Mouse (Mus musculus) thymus, adult 18-20 months (tissue): ENCODE measurements around the gene Dnal4.

Source experiments
- DNase-seq, 2 experiments: peaks; one replicate each; pipeline ENCODE4 v3.0.0; 2022; ENCODE audit warnings: mixed read lengths in 2 of 2

The Dnal4 gene

DNA sequence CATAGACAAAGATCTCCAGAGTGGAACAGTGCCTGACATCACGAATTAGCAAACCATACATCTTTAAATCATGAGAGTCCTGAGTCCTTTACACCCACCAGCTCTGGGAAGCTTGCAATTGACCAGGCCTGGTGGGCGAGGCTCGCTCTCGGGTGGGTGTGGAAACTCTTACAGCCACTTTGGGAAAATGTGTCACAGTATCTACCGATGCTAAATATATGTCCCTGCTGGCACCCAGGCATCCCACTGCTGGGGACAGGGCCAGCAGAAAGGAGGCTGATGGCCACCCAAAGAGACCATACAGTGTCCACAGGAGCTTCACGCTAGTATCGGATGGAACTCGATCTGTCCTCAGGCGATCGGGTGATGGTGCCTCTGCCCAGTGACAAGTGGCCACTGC is 20.9 kb upstream of the Dnal4 start:
- no peak for DNase-seq

- no peak for DNase-seq
These were observed 20.0 kb upstream of the Dnal4 start for GRCm38 (mm10) chr15:79797680-79798079.

- DNase-seq, result no peak
These were observed 19.4 kb upstream of the Dnal4 start for GRCm38 (mm10) chr15:79797096-79797495.

DNA sequence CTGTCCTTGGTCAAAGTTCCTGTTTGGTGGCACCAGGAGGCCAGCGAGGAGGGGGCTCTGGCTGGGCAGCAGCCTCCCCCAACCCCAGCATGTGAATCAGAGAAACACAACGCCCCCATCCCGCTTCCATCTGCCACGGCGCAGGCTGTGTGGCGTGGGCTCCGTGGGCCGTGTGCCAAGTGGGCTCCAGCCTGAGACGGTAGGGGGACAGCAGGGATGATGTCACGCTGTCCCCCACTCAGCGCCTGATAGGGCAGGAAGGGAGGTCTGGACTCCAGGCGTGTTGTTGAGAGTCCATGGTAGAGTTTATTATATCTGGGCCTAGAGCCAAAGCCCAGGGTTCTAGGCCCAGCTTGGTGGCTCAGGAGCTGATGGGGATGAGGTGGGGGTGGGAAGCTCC is 18.6 kb upstream of the Dnal4 start:
- DNase-seq, result no peak

DNA sequence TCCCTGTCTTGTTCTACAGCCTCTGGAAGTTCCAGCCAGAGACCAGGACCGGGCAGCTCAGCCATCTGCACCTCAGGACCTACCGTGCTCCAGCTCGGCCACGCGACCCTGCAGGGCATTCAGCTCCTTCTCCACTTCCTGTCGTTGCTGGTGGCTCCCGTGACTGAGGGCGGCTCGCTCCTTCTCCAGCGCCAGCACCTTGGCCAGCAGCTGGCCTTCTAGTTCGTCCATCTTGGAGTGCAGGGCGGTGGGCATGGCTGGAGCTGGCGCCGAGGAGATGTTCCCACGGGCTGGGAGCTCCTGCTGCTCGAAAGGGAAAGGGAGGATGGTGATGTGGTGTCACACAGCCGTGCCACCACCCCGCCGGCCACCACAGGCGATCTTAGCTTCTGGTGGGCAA is 16.5 kb upstream of the Dnal4 start:
- no peak for DNase-seq

DNA sequence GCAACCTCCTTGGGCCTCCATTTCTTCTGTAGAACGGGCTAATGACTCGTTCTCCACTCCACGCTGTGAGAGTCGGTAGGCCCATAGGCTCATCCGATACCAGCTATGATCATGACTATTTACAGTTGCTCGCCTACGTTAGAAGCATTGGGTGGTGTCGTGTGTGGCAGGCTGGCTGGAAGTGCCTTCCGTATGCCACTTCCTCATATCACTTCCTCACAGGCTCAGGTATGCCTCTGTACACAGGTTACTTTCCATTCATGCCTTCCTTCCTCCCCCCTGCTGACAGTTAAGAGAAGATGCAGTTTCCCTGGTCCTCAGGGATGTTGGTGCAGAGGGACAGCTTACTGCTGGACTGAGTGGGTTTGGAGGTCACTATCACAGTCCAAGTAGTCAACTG is 15.4 kb upstream of the Dnal4 start:
- DNase-seq, result no peak

GRCm38 (mm10) chr15:79792455-79792854 is 14.8 kb upstream of the Dnal4 start:
- DNase-seq, result no peak

- DNase-seq, result no peak
These were observed 13.9 kb upstream of the Dnal4 start for GRCm38 (mm10) chr15:79791502-79791901.

- DNase-seq, result no peak
These were observed 13.3 kb upstream of the Dnal4 start for GRCm38 (mm10) chr15:79790905-79791304.

DNA sequence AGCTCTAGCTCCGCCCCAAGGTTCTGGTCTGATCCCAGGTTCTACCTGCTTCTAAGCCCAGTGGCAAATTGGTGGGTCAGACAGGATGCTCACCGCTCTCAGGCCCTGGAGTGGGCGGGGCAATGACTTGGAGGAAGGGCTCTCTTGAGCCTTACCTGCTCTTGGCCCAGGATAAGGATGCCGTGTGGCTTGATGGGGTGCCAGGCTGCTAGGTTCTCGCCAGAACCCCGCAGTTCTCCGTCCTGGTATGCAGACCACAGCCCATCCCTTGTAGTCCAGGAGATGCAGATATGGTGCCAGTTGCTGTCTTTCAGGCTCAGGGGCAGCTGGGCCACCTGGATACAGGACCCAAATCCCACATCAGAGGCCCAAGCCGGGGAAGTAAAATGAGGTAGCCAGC is 12.5 kb upstream of the Dnal4 start:
- no peak for DNase-seq

DNA sequence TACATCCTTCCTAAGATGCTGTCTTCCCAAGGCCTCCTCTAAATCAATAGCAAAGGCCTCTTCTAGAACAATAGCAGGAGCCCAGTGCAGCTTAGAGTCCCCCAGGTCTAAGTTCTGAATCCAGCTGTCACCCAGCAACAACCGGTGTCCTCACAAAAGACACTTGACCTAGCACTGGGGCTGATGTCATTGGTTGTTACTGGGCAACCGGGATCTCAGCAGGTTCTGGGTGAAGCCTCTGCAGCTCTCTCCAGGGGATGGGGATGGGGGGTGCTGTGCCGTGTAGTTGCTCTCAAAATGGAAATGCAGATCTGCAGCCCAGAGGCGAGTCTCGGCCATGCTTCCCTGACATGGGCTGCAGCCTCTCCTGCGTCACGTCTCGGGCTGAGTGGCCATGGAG is 10.2 kb upstream of the Dnal4 start:
- no peak for DNase-seq

DNA sequence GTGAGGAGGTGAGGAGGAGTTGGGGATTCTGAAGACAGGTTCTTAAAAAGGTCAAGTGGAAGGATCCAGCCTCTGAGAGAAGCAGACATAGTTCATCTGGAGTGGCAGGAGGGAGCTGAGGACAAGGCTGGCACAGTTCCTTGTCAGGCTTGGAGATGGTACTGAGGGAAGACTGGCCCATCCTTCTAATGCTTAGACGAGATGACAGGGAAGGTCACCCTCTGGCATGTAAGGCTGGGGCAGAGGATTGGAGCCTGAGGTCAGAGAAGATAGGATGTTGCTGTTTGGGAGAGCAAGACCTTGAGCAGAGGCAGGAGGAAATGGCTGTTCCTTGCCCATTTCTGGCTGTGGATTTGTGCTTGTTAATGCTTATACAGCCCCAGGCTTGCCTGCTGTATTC is 7.4 kb upstream of the Dnal4 start:
- DNase-seq, result no peak

- DNase-seq, result no peak
These were observed 2.0 kb downstream of the Dnal4 start for GRCm38 (mm10) chr15:79775662-79776061.

DNA sequence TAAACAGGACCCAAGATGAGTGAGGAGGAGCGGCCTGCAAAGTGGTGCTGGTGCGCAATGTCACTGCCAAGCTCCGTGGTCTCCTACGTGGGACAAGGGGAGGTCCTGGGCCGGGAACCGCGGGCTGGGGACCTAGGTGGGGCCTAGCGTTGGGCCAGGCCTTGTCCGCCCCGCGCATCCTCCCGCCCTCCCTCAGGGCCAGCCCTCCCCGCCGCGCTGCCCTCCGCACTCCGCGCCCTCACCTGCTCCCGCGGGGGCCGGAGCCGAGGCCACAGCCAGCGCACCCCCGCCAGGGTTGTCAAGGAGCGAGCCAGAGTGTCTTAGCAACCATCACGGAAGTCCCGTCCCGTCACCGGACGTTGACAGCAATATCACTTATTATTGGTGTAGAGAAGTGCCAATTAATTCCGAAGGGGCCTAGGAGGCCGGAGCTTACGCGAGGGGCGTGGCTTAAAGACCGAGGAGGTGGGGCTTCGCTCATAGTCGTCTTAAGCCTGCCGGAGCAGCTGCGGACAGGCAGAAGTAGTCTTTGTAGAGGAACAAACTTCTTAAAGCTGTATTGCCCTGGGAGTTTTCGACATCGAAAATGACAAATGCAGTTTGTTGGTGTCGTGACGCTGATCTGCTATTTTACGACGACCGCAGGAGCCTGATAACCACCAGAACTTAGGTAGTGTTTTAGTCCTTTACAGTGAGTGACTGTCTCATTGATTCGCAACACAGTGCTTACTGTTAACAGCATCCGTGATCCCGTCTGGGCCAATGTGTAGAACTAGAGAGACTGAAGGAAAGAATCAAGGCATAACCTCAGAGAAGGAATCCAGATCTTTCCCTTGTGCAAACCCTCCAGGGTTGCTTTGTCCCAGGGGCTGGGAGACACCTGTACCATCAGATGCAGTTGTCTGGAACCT is 3.3 kb downstream of the Dnal4 start:
- peak; percentile 91 to 96 for DNase-seq

GRCm38 (mm10) chr15:79770629-79771240 is 6.9 kb downstream of the Dnal4 start:
- no peak for DNase-seq

- no peak for DNase-seq
These were observed 9.3 kb downstream of the Dnal4 start for GRCm38 (mm10) chr15:79768302-79768701.

DNA sequence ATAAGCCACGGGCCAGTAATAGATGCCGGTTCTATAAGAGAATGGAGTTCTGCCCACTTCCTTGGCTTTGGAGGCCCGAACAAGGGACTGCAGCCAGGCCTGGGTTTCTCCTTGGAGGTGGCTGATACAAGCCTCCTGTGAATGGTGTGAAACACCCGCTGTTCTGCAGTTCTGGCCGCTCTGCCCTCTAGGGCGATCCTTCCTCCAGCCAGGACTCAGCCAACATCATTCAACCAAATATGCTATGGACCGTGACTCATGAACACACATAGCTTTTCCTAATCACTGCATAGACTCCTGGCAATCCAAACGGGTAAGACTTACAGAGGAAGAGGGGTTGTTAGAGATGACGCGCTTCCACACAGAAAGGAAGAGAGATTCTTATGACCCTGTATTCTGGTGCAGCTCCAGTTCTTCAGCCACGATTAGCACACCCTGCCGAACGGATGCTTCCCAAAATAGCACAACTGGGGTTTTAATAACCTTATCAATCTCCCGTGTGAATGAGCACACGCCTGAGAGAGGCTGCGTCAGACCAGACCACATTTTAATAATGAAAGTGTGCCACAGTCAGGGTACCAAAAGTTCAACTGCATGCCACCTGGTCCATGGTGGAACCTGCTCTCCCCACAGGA is 10.2 kb downstream of the Dnal4 start:
- no peak for DNase-seq

DNA sequence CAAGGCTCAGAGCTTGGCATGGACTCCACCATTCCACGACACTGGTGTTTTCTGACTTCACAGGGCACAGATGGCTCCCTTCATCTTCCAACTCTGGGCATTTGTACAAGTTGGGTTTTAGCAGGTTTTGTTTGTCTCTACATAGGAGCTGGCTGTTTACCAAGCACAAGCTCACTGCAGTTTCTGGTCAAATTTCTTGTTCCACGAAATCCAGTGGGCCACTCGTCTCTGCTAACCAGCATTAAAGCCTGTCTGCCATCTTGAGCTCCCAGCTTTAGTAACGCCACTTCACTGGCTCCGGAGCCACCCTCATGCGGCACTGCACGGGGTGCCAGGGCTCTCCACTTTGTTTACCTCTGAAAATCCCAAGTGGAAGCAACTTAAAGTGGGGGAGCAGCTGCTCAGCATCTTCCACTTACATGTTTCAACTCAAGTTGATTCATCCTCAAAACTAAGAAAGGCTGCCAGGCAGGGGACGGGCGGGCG is 11.0 kb downstream of the Dnal4 start:
- DNase-seq, result no peak

DNA sequence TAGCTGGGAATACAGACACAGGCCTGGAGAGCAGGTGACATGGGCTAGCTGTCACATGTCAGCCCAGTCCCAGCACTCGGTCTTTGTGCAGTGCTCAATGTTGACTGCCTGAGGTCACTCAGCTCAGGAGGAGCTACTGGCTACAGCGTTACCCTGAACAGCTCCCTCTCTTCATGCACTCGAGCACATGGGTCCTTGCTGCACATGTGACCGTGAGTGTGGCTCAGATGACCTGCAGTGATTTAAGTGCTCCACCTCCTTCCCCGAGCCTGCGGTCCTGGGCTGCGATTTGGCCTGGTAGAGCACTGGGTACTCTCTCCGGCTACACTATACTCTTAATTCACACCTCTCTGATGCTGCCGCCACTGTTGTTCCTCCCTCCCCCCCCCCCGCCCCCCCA is 11.5 kb downstream of the Dnal4 start:
- DNase-seq, result no peak

- no peak for DNase-seq
These were observed 12.3 kb downstream of the Dnal4 start for GRCm38 (mm10) chr15:79765361-79765760.

DNA sequence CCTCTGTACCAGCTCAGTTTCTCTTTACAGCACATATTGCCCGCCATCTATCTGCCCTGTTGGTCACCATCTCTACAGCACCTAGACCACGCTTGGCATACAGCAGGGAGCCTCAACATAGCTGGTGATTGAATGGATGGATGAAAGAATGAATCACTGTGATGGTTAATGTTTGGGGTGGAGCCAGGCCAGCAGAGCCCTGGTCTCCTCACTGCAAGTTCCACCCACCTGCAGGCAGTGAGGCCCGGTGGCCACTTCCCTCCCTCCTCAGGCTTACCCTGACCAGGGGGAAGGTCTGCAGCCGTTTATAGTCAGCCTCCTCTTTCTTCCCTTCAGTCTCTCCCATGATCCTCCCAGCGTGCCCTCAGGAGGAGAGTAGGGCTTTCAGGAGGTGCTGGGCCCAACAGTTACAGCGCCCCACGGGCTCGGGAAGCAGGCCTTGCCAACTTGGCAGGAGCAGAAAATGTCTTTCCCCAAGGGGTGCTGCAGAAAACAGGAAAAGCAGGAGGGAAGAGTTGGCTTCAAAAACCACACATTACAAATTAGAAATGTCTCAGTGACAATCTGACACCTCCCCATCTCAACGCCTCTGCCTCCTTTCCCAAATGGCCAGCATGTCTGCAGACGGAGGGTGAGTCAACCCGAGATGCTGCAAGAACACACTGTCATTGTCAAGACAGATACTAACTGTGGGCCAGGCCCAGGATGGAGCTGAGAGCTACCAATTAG is 12.9 kb downstream of the Dnal4 start:
- no peak for DNase-seq

DNA sequence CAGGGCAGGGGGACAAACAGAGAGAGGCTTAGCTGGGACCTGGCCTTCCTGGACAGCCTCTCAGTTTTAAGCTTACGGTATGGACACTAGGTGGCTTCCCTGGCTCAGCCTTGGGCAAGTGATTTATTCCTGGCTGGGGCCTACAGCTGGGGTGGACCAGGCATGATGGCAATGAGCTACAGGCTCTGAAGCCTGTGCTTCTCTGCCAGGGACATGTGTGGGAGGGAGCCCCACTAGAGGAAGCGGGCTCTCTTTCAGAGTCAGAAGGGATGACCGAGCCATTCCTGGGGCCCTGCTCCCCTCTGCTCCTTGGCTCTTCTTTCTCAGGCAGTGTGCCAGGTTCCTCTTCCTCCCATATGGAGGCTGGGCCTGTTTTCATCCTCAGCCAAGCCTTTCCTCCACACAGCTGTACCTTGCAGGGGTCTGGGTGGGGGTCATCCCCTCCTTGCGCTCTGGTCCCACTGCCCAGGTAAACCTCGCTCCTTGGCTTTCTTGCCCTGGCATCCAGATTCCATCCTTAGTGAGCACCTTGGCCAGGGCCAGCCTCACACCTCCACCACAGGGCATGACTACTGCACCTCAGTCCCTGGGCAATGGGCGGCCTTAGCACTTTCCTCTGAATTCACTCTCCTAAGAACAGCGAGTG is 13.9 kb downstream of the Dnal4 start:
- no peak for DNase-seq

GRCm38 (mm10) chr15:79763001-79763400 is 14.6 kb downstream of the Dnal4 start:
- no peak for DNase-seq
